Mouse (Mus musculus) kidney, embryonic 14.5 days (tissue): ENCODE results near the gene Tdrd1. TPM values are rescaled to one million over a fixed set of nuclear protein-coding genes. Genes with fewer than 3 reads are reported as not detected.

ENCODE experiments used
- ATAC-seq: fragments of 200-750 bp; cut with Nextera tagmentation; 2 replicates; pipeline ENCODE4 v1.8.0; 2017; ENCODE audit warnings: moderate number of reproducible peaks, mild to moderate bottlenecking, moderate TSS enrichment, moderate library complexity; ENCODE audit not compliant: low FRiP score, low TSS enrichment
- H3K27ac ChIP-seq: fragments of 300-500 bp; sonication (generic); 2 replicates; pipeline ENCODE4 v1.5.1; 2014; ENCODE audit warnings: low read depth, mild to moderate bottlenecking, low read length, moderate library complexity, mixed read lengths
- H3K27me3 ChIP-seq: fragments of 300-500 bp; sonication (generic); 2 replicates; pipeline ENCODE4 v1.6.1; 2014; ENCODE audit warnings: mild to moderate bottlenecking, low read length; ENCODE audit not compliant: control insufficient read depth, insufficient read depth
- H3K36me3 ChIP-seq: fragments of 300-500 bp; sonication (generic); 2 replicates; pipeline ENCODE4 v1.6.1; 2014; ENCODE audit warnings: low read length, mixed read lengths; ENCODE audit not compliant: control insufficient read depth, insufficient read depth
- H3K4me1 ChIP-seq: fragments of 300-500 bp; sonication (generic); 2 replicates; pipeline ENCODE4 v1.6.1; 2014; ENCODE audit warnings: low read length, mixed read lengths; ENCODE audit not compliant: control insufficient read depth, insufficient read depth
- H3K4me2 ChIP-seq: fragments of 300-500 bp; sonication (generic); replicated peaks from 2 replicates; pipeline ENCODE4 v1.6.1; 2014; ENCODE audit warnings: low read depth, mild to moderate bottlenecking, low read length
- H3K4me3 ChIP-seq: fragments of 300-500 bp; sonication (generic); 2 replicates; pipeline ENCODE4 v1.5.1; 2014; ENCODE audit warnings: mild to moderate bottlenecking, low read length
- H3K9ac ChIP-seq: fragments of 300-500 bp; sonication (generic); 2 replicates; pipeline ENCODE4 v1.6.1; 2014; ENCODE audit warnings: low read depth, mild to moderate bottlenecking, low read length, moderate library complexity
- H3K9me3 ChIP-seq: fragments of 300-500 bp; sonication (generic); 2 replicates; pipeline ENCODE4 v1.6.1; 2016; ENCODE audit warnings: low read length; ENCODE audit not compliant: control insufficient read depth
- WGBS: fragments of 180-500 bp; shearing (Covaris S2); extraction: QIAGEN DNeasy Blood & Tissue Kit; methylation state at CpG from one replicate; pipeline ENCODE4 v1.1.7; 2014; 5-methylcytosine and 5-hydroxymethylcytosine counted together
- polyA plus RNA-seq: library from polyadenylated mRNA; unstranded; fragments of >200 nt; fragmentation: Nextera tagmentation; extraction: Ambion mirVana; gene quantifications from 2 replicates; pipeline ENCODE4 v1.2.1, GENCODE M21; 2014

Gene Tdrd1
- polyA plus RNA-seq, 1 experiment from 2014 or later, result 1.3 TPM

DNA sequence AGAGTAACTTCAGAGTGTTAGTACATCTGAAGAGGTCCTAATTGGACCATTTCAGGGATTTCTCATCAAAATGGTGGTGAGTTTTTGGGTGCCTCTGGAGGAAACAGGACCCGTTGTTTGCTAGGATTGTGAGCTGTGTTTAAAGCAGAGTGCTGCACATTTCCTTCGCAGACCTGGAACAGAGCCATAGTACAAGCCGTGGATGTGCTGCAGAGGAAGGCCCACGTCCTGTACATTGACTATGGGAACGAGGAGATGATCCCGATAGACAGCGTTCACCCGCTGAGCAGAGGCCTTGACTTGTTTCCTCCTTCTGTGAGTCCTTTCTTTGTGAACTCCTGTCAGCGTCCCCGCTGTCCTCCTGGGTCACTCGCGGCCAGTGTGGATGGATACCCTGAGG, 17.0 kb downstream of the Tdrd1 start:
- no peak overlapping the region for H3K4me2 ChIP-seq
- H3K36me3 ChIP-seq, result no peaks in the 10 kb centered on the region
- H3K4me3 ChIP-seq, result no peak overlapping the region
- no peaks in the 10 kb centered on the region for H3K4me1 ChIP-seq
- H3K27me3 ChIP-seq, result no peaks in the 10 kb centered on the region
- no peak for ATAC-seq
- no peak overlapping the region for H3K27ac ChIP-seq
- H3K9me3 ChIP-seq, result peaks cover 3% of the 10 kb centered on the region; the same call in 1 of the 2 replicates
- WGBS, result 90% methylated on average over 12 of the region's 12 CpGs
- no peak overlapping the region for H3K9ac ChIP-seq

DNA sequence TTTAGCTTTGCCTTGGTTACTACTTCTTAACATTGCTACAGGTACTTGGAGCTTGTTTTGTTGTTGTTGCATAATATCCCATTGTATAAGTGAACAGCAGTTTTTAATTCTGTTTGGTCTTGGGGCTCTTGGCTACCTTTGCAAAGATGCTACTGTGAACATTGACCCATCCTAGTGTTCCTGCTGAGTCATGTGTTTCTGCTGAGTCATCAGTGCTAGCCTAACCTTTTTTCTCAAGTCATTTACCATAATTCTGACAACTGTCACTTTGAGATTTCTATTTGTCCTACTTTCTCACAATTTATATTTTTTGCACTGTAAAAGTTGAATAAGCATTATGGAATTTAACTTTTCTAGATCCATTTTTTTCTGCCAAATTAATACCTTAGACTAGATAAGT, 26.6 kb downstream of the Tdrd1 start:
- Histone ChIP-seq H3K4me1 (no peaks in the 10 kb centered on the region), H3K27ac (no peak overlapping the region), H3K36me3 (no peaks in the 10 kb centered on the region), H3K4me2 (no peak overlapping the region), H3K4me3 (no peak overlapping the region), H3K9ac (no peak overlapping the region), H3K9me3 (0 out of 2 replicates have a peak, but pooled peaks cover 6% of the 10 kb centered on the region), H3K27me3 (no peaks in the 10 kb centered on the region)
- ATAC-seq, result no peak

DNA sequence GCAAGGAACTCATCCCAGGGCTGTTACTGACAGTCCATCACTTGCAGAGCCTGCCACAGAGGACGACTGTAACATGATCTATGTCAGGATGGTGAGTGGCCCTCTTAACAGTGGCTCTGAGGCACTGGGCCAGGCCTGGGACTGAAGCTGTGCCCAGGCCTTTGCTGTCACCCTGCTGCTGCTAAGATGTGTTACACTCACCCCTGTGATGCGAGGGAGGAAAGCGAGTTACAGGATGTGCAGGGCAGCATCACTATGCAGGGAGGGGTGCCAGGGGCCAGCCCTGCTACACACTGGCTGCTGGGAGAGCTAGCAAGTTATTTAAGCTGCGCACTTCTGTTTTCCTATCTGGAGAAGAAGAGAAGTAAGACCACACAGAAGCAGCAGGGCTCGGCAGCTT, 30.4 kb downstream of the Tdrd1 start:
- ATAC-seq, result no peak
- Histone ChIP-seq H3K9ac (no peak overlapping the region), H3K9me3 (0 out of 2 replicates have a peak, but pooled peaks cover 3% of the 10 kb centered on the region), H3K4me3 (no peak overlapping the region), H3K36me3 (no peaks in the 10 kb centered on the region), H3K27me3 (no peaks in the 10 kb centered on the region), H3K27ac (no peak overlapping the region), H3K4me2 (no peak overlapping the region), H3K4me1 (no peaks in the 10 kb centered on the region)
- WGBS, result 24% methylated on average over 5 of the region's 5 CpGs

DNA sequence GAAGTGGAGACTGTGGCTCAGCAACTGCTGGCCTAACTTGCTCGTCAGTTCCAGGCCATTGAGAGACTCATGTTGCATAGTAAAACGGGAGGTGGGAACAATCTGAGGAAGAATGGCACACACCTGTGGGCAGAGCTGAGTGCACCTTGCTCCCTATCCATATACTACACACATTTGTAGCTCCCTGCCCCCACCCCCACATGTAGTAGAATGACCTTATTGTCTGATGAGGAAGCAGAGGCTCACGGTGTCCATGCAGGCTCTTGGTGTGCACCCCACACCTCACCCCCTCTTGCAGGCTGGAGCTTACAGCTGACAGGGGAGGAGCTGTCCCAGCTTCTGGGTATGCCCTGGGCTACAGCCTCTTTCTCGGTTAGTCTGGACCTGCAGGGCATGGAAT, 41.7 kb downstream of the Tdrd1 start:
- no peak overlapping the region for H3K9ac ChIP-seq
- WGBS, result 61% methylated on average over 4 of the region's 4 CpGs
- H3K4me1 ChIP-seq, result 0 out of 2 replicates have a peak, but pooled peaks cover 6% of the 10 kb centered on the region
- peaks cover 4% of the 10 kb centered on the region for H3K27me3 ChIP-seq
- ATAC-seq, result no peak
- no peak overlapping the region for H3K27ac ChIP-seq
- H3K36me3 ChIP-seq, result no peaks in the 10 kb centered on the region
- H3K4me3 ChIP-seq, result no peak overlapping the region
- no peaks in the 10 kb centered on the region for H3K9me3 ChIP-seq
- no peak overlapping the region for H3K4me2 ChIP-seq

DNA sequence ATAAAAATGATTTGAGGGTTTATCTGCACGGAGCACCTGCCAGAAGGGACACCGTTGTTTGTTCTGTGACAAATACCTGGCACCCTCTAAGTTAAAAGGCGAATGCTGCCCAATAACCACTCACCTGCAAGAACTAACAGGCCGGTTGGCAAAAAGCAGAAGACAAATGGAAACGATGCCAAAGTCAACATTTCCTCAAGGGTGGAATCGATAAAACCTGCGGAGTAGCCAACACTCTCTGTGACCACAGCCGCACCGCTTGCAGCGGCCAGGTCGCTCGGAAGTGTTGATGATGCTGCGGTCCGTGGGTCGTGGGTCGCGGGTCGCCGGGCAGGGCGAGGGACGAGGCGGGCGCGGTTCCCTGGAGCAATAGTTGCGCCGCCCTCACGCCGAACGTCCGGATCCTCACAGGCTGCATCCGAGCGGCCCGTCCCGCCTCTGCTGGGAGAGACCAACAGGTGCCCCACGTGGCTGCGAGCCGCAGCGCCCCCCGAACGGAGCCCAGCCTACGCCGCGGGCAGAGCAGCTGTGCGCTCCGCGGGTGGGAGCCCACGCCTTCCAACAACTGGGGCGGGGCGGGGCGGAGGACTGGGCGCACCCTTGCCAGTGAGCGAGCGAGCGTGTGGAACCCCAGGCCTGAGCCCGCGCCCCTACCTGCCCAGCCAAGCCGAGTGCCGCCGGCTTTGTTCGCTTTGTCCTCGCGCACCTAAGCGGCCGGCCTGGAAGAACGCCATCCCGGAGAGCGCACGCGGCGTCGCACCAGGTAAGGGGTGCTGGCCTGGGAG, 48.0 kb downstream of the Tdrd1 start, which contains the start of gene Vwa2:
Gene Vwa2 (plus strand): TSS at position 434 of the 785 bp plus-strand sequence.
- Histone ChIP-seq H3K36me3 (no peaks in the 10 kb centered on the region), H3K9ac (peak within 1 kb of the TSS; percentile 65), H3K4me1 (peaks cover 9% of the 10 kb centered on the region; the same call in 1 of the 2 replicates), H3K27me3 (peaks cover 39% of the 10 kb centered on the region), H3K27ac (no peak within 1 kb of the TSS), H3K9me3 (no peaks in the 10 kb centered on the region), H3K4me2 (peak within 1 kb of the TSS; percentile 93), H3K4me3 (peak within 1 kb of the TSS; percentile 54)
- WGBS, result 2% methylated on average over 63 of the region's 71 CpGs
- ATAC-seq, result peak; percentile 63

DNA sequence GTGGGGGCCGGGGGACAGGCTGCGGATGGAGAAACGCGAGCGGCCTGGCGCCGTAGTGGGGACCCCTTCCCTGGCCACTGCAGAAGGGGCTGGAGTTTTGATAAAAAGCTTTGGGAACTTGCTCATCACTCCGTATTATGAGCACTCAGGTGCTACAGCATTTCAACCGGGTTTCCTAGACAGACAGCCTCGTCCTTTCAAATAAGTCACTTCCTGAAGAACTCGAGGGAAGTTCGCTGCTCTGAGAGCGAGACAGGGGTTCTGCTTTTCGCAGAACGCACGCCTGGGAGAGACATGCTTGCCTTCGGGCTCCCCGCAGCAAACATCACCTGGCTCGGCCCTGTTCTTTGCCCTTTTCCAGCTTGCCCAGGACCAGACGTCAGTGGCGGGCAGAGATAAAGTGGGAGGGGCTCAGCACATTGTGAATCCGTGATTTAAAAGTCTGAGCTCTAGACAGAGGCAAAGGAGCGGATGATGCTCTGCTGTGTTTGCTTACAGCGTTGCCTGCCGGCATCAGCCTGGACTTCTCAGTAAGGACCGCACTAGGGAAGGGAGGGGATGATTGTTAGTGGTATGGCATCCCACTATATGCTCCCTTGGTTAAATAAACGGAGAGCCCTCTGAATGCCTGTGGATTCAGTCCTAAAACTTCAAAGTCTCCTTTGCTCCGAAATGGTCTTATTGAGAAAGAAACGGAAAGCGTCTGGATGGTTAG, 48.7 kb downstream of the Tdrd1 start:
- peak; percentile 57; the same call in 1 of the 2 replicates for ATAC-seq
- Histone ChIP-seq H3K9me3 (no peaks in the 10 kb centered on the region), H3K36me3 (no peaks in the 10 kb centered on the region), H3K9ac (peak overlapping the region; percentile 65), H3K4me3 (peak overlapping the region; percentile 54), H3K4me1 (peaks cover 8% of the 10 kb centered on the region; the same call in 1 of the 2 replicates), H3K4me2 (peak overlapping the region; percentile 93), H3K27me3 (peaks cover 39% of the 10 kb centered on the region), H3K27ac (no peak overlapping the region)
- 8% methylated on average over 30 of the region's 30 CpGs for WGBS

DNA sequence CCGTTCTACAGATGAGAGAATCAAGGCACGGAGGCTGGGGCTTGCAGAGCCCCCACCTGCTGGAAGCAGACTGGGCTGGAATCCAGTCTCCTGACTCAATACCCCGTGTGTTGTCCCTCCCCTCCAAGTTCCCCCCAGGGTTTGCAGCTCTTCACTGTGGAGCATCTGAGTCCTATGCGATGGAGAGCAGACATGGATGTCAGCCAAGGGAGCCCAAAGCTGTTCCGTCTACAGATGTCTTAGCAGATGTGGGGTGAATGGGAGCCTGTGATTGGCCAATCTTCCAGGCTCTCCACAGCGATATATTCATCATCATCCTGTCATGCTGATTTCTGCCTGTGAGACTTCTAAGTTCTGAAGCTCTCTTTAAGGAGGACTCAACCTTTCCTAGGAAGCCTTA, 51.4 kb downstream of the Tdrd1 start:
- WGBS, result 78% methylated on average over 6 of the region's 6 CpGs
- Histone ChIP-seq H3K4me1 (peaks cover 6% of the 10 kb centered on the region), H3K36me3 (no peaks in the 10 kb centered on the region), H3K27me3 (peaks cover 39% of the 10 kb centered on the region), H3K9ac (no peak overlapping the region), H3K4me3 (no peak overlapping the region), H3K27ac (no peak overlapping the region), H3K4me2 (no peak overlapping the region), H3K9me3 (no peaks in the 10 kb centered on the region)
- ATAC-seq, result no peak

DNA sequence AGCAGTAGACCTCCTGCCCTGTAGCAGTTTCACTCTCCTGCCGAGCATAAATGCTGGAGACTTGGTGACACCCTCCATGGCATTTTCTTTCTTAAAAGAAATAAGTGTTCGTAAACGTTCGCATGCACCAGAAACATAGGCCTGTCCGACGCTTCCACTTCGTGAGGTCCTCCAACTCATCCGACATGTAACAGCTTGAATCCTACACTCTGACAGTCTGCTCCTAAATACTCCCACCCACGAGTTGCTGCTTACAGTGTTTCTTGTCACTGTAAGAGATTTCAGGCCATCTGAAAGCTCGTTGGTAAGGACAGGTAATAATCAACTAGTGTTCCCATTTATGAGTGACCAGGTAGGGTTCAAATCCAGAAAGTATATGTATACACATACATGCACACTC, 61.9 kb downstream of the Tdrd1 start:
- H3K36me3 ChIP-seq, result no peaks in the 10 kb centered on the region

DNA sequence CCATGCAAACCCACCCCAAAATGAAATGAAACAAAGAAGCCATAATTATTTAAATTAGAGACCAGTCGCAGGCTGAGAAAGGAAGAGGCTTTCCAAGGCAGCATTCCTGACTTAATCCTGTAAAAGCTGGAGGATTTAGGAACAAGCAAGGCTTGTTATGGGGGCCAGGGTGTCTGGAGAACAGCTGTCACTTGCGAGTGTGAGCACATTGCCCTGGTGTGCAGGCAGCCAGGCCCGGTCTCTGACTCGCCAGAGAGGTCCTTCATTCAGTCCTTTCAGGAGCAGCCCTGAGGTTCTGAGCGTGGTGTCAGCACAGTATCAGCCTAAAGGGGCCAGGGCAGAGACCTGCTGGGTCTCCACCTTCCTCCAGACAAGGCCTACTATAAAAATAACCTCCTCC, 62.6 kb downstream of the Tdrd1 start:
- Histone ChIP-seq H3K9me3 (no peaks in the 10 kb centered on the region), H3K4me3 (no peak overlapping the region), H3K27ac (no peak overlapping the region), H3K4me2 (no peak overlapping the region), H3K4me1 (peaks cover 6% of the 10 kb centered on the region; the same call in 1 of the 2 replicates), H3K9ac (no peak overlapping the region), H3K27me3 (no peaks in the 10 kb centered on the region), H3K36me3 (no peaks in the 10 kb centered on the region)
- ATAC-seq, result no peak
- 75% methylated on average over 5 of the region's 5 CpGs for WGBS

More for the DNA sequence above, 61.9 kb downstream of the Tdrd1 start:
- H3K4me2 ChIP-seq, result no peak overlapping the region
- H3K4me1 ChIP-seq, result peaks cover 12% of the 10 kb centered on the region
- no peak overlapping the region for H3K27ac ChIP-seq
- 53% methylated on average over 10 of the region's 10 CpGs for WGBS
- H3K4me3 ChIP-seq, result no peak overlapping the region
- H3K27me3 ChIP-seq, result no peaks in the 10 kb centered on the region
- H3K9ac ChIP-seq, result no peak overlapping the region
- no peak for ATAC-seq
- no peaks in the 10 kb centered on the region for H3K9me3 ChIP-seq
